Mouse (Mus musculus) common myeloid progenitor, adult 5-6 weeks (primary cell): ENCODE results near the gene Mast4. TPM values are rescaled to one million over a fixed set of nuclear protein-coding genes. Genes with fewer than 3 reads are reported as not detected.
A peak's percentile ranks its signal among the peaks of the same experiment; 100 is the strongest.

Experiments used
- ATAC-seq: replicated peaks from 2 replicates; pipeline ENCODE4 v1.8.0; 2016; ENCODE audit warnings: low read depth, mild to moderate bottlenecking, moderate TSS enrichment, inconsistent platforms; ENCODE audit not compliant: poor library complexity, severe bottlenecking
- total RNA-seq: library from RNA; stranded (forward); fragments of 200-1000, 187-1606 nt; gene quantifications from 2 replicates; pipeline ENCODE4 v1.2.3, GENCODE M21; 2017

Gene Mast4
- total RNA-seq, 1 experiment from 2014 or later = 19.1 TPM

DNA sequence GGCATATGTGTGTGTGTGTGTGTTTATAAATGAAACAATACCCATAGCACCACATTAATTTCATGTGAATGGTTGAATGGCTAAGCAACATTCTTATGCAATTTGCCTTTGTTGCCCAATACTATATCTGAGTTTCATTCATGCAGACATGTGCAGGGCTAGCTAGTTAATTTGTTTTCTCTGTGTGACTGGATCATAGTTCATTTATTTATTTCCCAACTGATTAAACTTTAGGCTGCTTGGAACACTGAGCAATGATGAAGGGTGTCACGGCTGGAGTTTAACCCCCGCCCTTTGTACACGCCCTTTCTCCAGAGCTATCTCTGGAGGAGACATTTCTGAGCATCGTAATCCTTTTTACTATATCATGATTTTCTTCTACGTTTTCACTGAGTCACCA lies 481.4 kb downstream of the Mast4 start:
- no peak for ATAC-seq

DNA sequence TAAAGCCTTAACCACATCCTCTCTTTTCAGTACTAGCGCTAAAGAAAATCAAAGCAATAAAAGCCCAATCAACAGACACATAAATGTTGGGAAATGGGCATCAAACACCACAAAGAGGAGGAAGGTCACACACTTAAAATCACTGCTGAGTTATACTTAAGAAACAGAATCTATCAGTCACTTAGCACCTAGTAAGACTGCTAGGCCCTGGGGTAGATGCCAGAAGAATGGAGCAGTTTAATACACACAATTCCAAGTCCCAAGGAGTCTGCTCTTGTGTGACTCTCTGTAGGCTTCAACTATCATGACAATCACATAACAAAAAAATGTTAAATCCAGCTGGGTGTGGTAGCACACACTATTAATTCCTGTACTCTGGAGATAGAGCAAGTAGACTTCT lies 483.0 kb downstream of the Mast4 start:
- no peak for ATAC-seq

DNA sequence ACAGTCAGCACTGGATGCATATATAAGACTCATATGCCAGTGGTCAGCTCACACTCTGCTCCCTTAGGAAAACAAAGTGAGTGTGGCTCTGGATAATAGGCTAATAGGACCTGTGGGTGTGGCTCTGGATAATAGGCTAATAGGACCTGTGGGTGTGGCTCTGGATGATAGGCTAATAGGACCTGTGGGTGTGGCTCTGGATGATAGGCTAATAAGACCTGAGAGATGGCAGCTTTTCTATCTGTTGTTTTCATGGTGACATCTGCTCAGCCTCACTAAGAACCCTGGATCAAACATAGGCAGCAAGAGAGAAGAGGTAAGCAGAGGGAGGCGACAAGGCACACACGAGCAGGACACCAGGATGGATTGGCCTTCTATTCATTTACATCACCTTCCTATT lies 483.7 kb downstream of the Mast4 start:
- ATAC-seq = no peak; the same call in 1 of the 2 replicates

DNA sequence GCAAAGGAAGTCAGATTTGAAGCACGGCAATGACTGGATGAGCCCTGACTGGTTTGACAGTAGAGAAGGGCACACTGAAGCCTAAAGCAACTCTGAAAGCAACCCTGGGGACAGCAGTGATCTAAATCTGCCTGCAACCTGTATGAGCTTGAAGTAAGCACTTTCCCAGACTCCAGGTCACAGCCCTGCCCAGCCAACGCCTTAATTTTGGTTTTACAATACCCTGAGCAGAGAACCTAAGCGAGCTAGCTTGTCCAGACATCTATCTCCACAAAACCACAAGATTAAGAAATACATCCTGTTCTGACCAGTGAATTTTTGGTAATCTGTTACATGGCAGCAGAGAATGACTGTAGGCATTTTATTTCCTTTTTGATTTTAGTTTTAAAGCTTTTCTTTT lies 485.2 kb downstream of the Mast4 start:
- peak; percentile 82 for ATAC-seq

GRCm38 (mm10) chr13:102846473-102846872 lies 487.8 kb downstream of the Mast4 start:
- no peak for ATAC-seq

GRCm38 (mm10) chr13:102842715-102843114 lies 491.6 kb downstream of the Mast4 start:
- ATAC-seq = no peak

DNA sequence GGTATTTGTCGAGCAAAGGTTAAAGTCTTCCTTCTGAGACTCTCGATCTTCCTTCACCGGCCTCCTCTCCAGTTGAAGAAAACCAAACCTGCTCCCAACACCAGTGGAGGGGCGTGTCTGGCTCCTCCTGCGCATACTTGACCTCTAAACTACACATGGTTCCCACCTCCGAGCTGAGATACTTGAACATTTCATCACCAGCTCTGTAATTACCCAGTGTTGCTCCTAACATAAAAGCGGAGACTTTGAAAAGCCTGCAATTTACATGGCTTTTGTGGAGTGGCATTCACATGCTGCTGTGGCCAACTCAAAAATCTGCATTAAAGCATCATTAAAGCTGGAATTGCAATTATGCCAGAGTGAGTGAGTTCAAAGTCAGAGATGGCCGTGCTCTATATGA lies 492.1 kb downstream of the Mast4 start:
- no peak for ATAC-seq

- no peak for ATAC-seq
Observed at GRCm38 (mm10) chr13:102839741-102840482, 494.4 kb downstream of the Mast4 start.

- no peak for ATAC-seq
Observed at GRCm38 (mm10) chr13:102837427-102837826, 496.9 kb downstream of the Mast4 start.

DNA sequence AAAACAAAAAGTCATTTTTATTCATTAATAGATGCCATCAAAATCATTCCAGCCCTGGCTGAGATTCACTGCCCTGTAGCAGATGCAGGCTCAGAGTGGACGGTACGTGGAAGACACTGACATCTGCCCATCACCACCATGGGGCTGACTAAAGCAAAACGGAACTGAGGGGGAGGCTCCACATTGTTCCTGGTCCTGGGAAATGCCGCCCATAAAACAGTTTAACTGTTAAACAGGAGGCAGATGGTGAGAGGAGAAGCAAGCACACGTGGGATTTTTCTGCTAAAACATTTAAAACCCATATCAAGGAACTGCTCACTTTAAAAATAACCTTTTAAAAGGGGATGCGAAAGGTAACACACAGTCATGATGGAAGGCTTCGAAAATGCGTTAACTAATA lies 499.0 kb downstream of the Mast4 start:
- no peak for ATAC-seq

DNA sequence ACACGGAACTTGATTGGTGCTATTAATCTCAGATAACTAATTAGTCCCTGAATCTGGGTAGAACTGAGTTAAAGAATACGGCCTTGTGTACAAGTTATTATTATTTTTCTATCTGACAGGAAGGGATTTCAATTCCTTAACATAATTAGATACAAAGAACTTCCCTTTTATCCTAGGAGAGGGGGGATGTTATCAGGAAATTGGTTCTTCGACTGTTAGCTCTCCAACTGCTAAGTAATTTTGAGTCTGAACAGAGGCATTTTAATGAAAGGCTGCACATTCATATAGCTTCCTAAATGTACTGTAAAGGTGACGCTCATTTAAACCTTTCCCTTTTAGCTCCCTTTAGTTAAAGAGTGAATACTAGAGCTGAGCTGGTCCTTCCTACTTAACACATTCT lies 516.0 kb downstream of the Mast4 start:
- no peak for ATAC-seq

DNA sequence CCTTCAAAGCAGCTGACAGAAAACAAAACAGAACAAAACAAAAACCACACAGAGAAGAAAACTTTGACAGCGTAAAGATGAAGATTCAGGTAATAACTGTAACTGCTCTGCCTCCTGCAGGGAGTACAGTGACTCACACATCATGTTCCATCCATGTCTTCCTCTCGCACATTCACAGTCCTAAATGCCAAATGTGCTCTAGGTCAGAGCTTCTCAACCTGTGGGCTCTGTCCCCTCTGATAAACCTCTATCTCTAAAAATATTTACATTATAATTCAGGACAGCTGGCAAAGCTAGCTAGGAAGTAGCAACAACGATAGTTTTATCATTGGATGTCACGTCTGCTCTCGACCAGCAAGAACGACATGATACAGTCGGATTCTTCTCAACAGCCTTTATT lies 517.6 kb downstream of the Mast4 start:
- peak; percentile 63 for ATAC-seq

DNA sequence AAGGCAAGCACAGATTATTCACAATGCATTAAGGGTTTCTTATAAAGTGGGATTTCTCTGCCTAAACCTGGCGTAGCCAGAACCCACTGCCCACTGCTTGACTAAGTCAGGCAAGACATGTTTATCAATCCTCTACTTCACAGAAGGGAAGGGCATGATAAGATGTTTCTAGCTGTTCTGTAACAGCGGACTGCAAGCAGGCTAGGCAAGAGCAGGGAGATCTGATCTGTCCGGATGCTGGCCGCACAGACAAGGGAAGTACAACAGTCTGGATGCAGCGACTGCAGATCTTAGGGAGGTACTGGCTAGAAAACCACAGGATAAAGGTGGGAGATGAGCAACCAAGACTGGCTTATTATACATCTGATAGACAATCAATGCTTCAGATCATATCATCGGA lies 519.1 kb downstream of the Mast4 start:
- ATAC-seq = no peak

DNA sequence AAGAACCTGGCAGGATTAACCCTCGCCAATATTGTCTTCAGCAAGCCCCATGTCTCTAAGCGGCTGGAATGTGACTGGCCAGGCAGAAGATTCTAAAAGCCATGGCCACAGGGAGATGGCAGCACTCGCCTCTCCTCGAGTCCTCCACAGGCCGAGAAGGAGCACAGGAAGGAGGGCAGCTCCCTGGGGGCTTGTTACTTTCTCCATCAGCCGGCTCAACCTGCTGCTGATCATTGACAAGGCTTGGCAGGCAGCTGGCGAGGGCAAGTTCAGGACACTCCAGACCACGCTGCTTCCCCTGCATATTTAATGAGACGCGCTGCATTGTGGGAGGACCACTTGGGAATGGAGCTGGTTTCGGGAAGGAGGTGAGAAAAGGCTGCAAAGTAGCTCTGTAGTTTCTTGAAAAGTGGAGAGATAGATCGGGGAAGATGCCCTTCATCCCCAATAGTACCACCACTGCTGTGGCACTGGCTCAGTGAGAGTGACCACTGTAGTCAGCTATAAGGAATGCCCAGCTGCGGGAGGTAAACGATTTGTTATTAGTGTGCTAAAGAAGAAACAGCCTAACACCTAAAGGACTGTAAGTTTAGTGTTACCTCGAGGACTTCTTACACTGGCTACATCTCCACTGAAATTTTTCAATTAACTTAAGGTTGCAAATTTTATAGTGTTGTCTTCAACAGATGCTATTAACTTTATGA lies 523.0 kb downstream of the Mast4 start:
- no peak for ATAC-seq

GRCm38 (mm10) chr13:102806652-102807051 lies 527.6 kb downstream of the Mast4 start:
- no peak for ATAC-seq

DNA sequence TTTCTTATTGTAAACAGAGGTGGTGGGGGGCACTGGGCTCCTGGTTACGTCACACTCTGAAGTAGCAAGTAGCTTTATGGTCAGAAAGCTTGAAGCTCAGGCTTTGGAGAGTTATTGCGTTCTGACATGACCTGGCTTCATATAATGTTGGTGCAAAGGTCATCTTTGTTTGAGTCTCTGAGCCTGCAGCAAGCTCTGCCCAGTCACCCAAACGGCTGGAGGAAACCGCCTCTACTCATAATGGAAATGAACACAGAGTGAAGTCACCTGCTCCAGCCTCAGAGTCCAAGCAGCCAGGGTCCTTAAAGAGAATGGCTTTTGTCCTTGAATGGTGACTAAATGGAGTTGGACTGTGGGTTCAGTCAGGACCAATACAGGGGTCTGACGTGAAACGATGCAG lies 529.1 kb downstream of the Mast4 start:
- ATAC-seq = no peak

- no peak for ATAC-seq
Observed at GRCm38 (mm10) chr13:102803206-102803605, 531.1 kb downstream of the Mast4 start.

DNA sequence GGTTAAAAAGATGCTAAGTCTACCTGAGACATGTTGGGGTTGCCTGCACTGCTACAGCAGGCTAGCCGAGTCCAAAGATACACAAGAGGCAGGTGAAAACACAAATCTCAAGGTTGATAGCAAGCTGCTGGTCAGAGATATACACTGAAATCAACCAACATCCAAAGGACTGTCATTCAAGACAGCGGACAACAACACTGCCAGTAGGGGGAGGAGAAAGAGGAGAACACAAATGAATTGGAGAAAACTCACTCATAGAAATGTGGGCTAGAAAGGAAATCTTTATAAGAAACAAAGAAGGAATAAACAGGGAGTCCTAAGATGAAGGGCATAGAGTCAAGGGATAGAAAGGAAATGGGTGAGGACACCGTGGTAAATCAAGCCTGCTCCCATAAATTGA lies 542.1 kb downstream of the Mast4 start:
- ATAC-seq = no peak

DNA sequence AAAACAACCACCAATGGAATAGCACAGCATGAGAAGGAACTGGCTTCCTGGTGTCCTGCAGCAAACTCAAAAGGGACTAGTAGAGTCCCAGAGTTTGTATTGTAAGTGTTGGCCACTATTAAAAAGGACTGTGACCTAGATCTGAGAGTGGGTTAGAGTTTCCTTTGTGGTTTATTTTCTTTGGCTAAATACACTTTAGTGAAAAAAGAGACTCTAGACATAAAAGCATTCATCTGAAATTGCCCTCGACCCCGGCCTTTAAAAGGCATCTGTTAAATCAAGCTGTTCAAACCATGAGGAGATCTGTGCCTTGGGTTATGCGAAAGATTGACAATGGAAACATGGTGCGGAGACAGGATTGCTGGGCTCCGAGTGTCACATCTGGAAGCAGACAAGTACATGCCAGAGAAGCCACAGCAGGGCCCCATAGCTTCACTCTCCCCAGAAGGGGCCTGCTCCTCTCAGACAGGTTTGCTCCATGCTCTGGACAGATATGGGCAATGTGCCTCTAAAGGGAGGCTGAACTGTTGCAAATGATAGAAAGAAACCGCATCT lies 543.6 kb downstream of the Mast4 start:
- no peak for ATAC-seq

- ATAC-seq = no peak
Observed at GRCm38 (mm10) chr13:102786666-102787230, 547.5 kb downstream of the Mast4 start.
